Mouse (Mus musculus): ENCODE data around the gene Tubb4b. TPM values are rescaled to one million over a fixed set of nuclear protein-coding genes. Genes with fewer than 3 reads are reported as not detected.

The Tubb4b gene
- polyA plus RNA-seq, 1 experiment from 2014 or later: 76.8 TPM

Other genes with a start within 250 kb of the Tubb4b start
- 63.2 to 80.5 TPM (median 76.8 TPM) in 3 replicates for gene Mrpl41, start 249.6 kb downstream of the Tubb4b start, polyA plus RNA-seq (2018)
- 43.8 to 153 TPM (median 111 TPM) in 3 replicates for gene Pnpla7, start 248.7 kb downstream of the Tubb4b start, polyA plus RNA-seq (2018)
- gene Nsmf, start 170.3 kb downstream of the Tubb4b start, polyA plus RNA-seq (2018): 4.8 to 12.0 TPM (median 8.9 TPM) in 3 replicates
- gene Entpd8, start 144.4 kb downstream of the Tubb4b start, polyA plus RNA-seq (2018): not detected in 3 replicates
- gene Noxa1, start 129.6 kb downstream of the Tubb4b start, polyA plus RNA-seq (2018): not detected in 3 replicates
- not detected in 3 replicates for gene Nrarp, start 43.9 kb downstream of the Tubb4b start, polyA plus RNA-seq (2018)
- gene Tor4a, start 27.8 kb downstream of the Tubb4b start, polyA plus RNA-seq (2018): 56.5 to 71.1 TPM (median 57.4 TPM) in 3 replicates
- 18.9 to 30.4 TPM (median 29.5 TPM) in 3 replicates for gene Nelfb, start 13.2 kb downstream of the Tubb4b start, polyA plus RNA-seq (2018)
- gene Stpg3, start 10.1 kb downstream of the Tubb4b start, polyA plus RNA-seq (2018): not detected in 3 replicates
- not detected in 3 replicates for gene Fam166a, start 6.0 kb downstream of the Tubb4b start, polyA plus RNA-seq (2018)
- gene Slc34a3, start 9.7 kb upstream of the Tubb4b start, polyA plus RNA-seq (2018): not detected in 3 replicates
- gene Rnf224, start 12.1 kb upstream of the Tubb4b start, polyA plus RNA-seq (2018): not detected in 3 replicates
- gene Rnf208, start 17.6 kb upstream of the Tubb4b start, polyA plus RNA-seq (2018): 0.21 to 0.42 TPM in 2 of 3 replicates, not detected in the other
- not detected in 3 replicates for gene Cysrt1, start 17.8 kb upstream of the Tubb4b start, polyA plus RNA-seq (2018)
- 3.0 to 6.1 TPM (median 4.7 TPM) in 3 replicates for gene AL732309.1, start 22.2 kb upstream of the Tubb4b start, polyA plus RNA-seq (2018)
- 5.9 to 17.1 TPM (median 12.4 TPM) in 3 replicates for gene Tmem203, start 30.7 kb upstream of the Tubb4b start, polyA plus RNA-seq (2018)
- 6.1 to 7.8 TPM (median 6.6 TPM) in 3 replicates for gene Tprn, start 37.9 kb upstream of the Tubb4b start, polyA plus RNA-seq (2018)
- gene Ssna1, start 47.7 kb upstream of the Tubb4b start, polyA plus RNA-seq (2018): 26.0 to 60.7 TPM (median 55.7 TPM) in 3 replicates
- gene Anapc2, start 47.8 kb upstream of the Tubb4b start, polyA plus RNA-seq (2018): 51.0 to 59.8 TPM (median 54.1 TPM) in 3 replicates
- gene Tmem210, start 63.4 kb upstream of the Tubb4b start, polyA plus RNA-seq (2018): not detected in 3 replicates
- gene Lrrc26, start 65.2 kb upstream of the Tubb4b start, polyA plus RNA-seq (2018): not detected in 3 replicates
- not detected in 3 replicates for gene Grin1, start 94.5 kb upstream of the Tubb4b start, polyA plus RNA-seq (2018)
- gene Man1b1, start 107.6 kb upstream of the Tubb4b start, polyA plus RNA-seq (2018): 36.0 to 43.5 TPM (median 43.4 TPM) in 3 replicates
- 101 to 192 TPM (median 107 TPM) in 3 replicates for gene Dpp7, start 131.7 kb upstream of the Tubb4b start, polyA plus RNA-seq (2018)
- gene Uap1l1, start 141.0 kb upstream of the Tubb4b start, polyA plus RNA-seq (2018): 55.8 to 128 TPM (median 119 TPM) in 3 replicates
- 0.13 to 0.73 TPM in 2 of 3 replicates, not detected in the other for gene Sapcd2, start 147.6 kb upstream of the Tubb4b start, polyA plus RNA-seq (2018)
- 0.07 TPM in 1 of 3 replicates, not detected in the others for gene Entpd2, start 171.2 kb upstream of the Tubb4b start, polyA plus RNA-seq (2018)
- 1.2 to 2.9 TPM (median 2.5 TPM) in 3 replicates for gene Npdc1, start 174.6 kb upstream of the Tubb4b start, polyA plus RNA-seq (2018)
- gene Fut7, start 198.6 kb upstream of the Tubb4b start, polyA plus RNA-seq (2018): 1.3 to 2.4 TPM (median 2.2 TPM) in 3 replicates
- gene Abca2, start 204.0 kb upstream of the Tubb4b start, polyA plus RNA-seq (2018): 9.5 to 19.7 TPM (median 13.5 TPM) in 3 replicates
- gene Clic3, start 232.1 kb upstream of the Tubb4b start, polyA plus RNA-seq (2018): not detected in 3 replicates
- 6.0 to 12.9 TPM (median 6.4 TPM) in 3 replicates for gene Paxx, start 236.4 kb upstream of the Tubb4b start, polyA plus RNA-seq (2018)
- not detected in 3 replicates for gene Ptgds, start 245.3 kb upstream of the Tubb4b start, polyA plus RNA-seq (2018)